Mouse (Mus musculus) frontal cortex, adult (tissue): ENCODE results near the gene Fgd3.

Experiments used
- ATAC-seq: cut with Nextera tagmentation; 2 replicates; pipeline ENCODE4 v1.9.2; 2017; ENCODE audit warnings: mild to moderate bottlenecking, moderate library complexity, mixed read lengths; ENCODE audit not compliant: low TSS enrichment

Gene Fgd3

DNA sequence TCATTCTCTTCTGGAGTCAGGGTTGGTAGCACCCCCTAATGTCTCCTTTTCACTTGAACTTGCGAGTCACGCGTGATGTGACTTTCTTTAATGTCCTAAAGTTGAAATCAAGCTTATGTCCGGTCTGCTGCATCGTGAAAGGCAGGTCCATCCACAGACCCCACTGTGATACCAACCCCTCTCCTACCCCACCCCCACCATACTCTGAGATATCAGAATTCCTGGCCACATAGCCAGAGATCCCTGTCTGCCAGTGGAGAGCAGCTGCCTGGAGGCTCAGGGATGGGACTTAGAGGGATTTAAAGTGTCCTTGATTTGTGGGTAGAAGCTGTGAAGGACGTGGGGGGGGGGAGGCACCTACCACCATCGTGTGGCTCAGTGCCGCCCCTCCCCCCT, 71.6 kb downstream of the Fgd3 start, which contains the start of gene Susd3:
Susd3 (minus strand) TSS at position 240 of the 396 bp plus-strand sequence.
- ATAC-seq, result no peak

DNA sequence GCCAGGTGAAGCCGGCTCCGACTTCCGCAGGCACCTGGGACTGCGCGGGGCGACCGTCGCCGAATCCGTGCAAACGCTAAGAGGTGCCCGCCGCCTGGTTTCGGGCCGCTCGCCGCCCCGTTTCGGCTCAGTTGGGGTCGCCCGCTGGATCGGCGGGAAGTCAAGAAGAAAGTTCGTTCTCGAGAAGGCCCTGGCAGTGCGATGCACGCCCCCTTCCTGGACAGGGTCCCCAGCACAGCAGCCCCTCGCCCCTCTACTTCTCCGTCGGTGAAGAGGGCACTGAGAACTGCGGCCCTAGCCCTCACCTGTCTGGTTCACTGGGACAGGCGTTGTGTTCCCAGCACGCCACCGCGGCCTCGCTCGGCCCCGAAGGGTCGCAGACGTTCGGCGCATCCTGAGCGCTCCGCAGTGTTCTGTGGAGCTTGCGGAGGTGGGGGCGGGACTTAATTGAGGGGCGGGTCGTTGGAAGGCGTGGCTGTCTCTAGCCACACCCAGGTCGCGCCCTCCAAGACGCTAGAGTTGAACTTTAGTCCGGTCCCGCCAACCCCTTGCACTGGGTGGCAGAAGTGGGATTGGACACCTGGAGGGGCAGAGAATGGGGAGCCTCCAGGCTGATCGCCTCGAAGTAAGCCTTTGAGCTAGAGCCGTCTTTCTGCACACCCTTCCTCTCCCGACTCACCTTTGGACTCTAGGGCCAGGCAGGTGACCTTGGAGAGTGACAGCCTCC, 72.2 kb downstream of the Fgd3 start:
- no peak for ATAC-seq

DNA sequence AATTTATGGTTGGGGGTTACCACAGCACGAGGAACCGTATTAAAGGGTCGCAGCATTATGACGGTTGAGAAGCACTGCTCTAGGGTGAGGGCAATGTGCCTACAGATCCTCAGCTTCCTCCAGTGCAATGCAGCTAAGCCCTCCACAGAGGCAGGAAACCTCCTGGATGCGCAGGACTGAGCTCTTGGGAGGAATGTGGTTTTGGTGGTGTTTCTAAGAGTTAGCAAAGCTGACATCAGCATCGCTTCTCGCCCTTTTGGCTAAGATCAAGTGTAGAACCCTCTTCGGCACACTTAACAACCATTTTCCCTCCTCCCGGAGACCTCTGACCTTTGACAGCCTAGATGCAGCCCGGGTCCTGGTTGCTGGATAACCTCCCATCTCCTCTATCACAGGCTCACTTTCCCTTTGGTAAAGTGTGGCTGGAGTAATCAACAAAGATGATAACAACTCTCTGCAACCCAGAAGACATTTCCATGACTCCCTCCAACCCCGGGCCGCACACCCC, 72.8 kb downstream of the Fgd3 start:
- no peak for ATAC-seq

DNA sequence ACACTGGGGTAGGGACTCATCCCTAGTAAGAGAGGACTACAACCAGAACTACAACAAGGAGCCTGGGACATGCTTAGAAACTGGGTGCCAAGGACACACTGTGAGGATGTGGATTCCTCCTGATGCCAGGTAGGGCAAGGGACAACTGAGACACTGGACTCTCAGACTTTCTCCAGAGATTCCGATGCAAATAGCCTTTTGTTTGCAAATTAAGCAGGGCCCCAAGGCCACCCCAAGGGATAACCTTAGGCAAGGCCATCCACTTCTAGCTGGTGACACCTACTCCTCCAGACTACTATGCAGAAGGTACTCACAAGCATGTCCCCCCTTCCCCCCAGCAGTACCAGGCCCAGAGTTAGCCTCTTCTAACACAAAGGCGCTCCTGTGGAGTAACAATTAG, 73.5 kb downstream of the Fgd3 start:
- ATAC-seq, result no peak

DNA sequence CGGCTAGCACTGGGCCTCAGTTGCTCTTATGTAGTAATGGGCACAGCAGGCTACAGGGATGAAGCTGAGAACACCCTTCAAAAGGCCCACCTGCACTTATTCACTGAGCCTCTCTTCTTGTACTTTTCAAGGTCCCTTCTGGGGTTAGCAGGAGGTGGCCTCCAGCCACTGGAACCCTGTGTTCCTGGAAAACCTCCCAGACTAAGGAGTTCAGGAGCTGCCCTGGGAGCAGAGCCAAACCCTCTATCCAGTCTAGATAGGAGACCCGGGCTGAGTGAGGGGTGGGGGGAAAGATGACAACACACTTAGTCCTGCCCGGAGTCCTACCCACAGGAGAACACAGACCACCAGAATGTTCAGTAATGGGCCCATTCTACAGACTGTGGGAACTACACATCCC, 74.1 kb downstream of the Fgd3 start:
- no peak for ATAC-seq

DNA sequence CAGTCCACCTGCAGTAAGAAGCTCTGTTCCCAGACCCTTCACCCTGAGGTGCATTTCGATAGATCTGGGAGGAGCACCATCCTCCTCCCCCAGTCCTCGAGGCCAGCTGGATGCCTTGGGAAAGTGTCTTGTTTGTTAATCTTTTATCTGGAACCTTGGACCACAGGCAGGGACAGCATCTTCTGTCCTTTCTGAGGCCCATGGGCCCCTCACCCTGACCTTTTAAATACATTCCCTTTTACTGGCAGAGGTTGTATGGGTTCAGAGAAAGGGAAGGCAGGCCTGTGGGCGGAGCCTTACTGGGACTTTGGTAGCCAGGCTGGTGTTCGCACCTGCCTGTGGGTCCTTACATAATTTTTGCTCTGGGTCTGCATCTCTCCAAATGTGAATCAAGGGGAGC, 74.9 kb downstream of the Fgd3 start:
- ATAC-seq, result no peak

DNA sequence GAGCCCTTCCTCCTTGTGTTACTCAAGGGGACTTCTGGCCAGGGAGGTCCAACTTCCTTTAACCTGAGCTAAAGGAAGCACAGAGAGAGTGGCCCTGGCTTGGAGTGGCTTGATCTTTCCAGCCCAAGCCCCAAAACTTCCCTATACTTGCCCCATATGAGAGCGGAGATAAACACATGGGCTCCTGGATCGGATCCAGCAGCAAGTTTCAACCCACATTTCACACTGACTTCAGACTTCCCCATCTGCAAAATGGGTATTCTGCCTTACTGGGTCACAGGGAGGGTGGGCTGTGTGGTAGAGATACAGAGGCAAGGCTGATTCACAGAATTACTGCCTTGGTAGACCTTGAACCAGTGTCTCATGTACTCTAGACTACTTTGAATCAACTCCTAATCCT, 76.6 kb downstream of the Fgd3 start:
- ATAC-seq, result no peak

DNA sequence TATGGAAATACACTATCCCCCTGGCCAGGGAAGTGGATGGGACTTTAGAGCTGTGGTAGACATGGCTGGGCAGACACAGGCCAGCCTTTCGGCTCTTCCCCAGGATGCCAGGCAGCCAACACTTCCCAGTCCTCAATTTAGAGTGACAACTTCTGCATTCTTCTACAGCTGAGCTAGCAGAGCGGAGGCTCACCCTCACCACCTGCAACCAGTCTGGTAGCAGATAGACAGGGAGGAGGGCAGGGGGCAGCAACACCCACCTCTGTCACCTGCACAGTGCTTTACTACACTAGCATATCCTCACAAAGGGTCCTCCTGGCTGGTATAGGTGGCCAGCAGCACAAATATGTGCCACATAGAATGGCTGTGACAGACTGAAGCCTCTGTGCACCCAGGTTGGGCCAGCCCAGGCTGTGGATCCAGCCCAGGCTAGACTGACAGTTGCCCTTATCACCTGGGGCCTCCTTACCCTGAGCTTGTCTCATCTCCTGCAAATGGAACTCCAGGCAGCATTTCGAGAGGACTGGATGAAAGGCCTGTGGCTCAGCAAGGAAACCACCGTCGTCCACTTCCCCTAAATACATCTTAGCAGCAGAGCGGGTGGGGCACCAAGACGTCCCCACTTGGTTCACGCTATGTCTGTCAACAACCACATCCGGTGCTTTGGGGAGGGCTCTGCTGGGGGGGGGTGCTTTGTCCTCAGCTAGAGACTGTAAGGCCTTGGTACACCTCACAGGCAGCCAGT, 77.6 kb downstream of the Fgd3 start:
- no peak for ATAC-seq

DNA sequence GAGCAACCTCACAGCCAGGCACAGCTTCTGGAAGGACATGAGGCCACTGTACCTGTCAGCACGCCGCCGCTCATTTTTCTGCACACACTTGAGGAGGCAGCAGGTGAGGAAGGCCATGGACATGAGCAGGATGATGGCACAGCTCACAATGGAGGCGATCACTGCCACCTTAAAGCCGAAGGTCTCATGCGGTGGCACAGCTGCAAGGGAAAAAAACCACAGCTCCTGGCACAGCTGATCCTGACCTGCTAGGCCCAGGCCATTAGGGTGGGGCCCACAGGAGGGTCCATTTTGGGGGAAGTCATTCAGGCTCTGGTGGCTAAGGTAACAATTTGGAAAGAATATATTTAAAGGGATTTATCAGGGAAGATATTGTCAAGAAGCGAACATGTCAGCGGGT, 81.4 kb downstream of the Fgd3 start:
- ATAC-seq, result no peak

DNA sequence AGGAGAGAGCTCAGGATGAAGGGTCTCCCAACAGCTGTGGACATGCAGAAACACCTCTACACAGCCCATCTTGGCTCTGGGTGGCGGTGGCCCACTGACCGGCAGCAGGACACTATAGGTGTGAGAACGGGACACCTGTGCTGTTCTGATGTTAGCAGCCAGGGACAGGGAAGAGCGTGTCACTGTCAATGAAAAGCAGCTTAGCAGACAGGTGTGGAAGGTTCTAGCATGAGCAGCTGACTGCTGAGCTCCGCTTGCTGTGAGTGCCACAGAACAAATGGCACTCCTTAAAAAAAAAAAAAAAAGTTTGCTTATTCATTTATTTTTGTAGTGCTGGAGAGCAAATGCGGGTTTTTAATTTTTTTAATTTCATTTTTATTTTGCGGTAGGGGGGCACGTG, 82.5 kb downstream of the Fgd3 start:
- ATAC-seq, result no peak

DNA sequence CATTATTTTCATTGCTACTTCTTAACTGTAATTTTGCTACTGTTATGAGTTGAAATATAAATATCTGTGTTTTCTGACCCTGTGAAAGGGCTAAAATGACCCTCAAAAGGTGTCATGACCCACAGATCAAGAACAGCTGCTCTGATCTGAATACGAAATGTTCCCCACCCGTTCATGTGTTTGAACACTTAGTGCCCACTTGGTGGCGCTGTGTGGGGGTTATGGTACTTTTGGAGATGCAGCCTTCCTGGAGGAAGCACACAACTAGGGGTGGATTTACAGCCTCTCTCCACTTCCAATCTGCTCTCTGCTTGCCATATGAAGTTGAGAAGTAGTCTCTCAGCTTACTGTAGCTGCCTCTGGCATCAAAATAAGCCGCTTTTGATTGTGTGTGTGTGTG, 85.4 kb downstream of the Fgd3 start:
- ATAC-seq, result no peak

DNA sequence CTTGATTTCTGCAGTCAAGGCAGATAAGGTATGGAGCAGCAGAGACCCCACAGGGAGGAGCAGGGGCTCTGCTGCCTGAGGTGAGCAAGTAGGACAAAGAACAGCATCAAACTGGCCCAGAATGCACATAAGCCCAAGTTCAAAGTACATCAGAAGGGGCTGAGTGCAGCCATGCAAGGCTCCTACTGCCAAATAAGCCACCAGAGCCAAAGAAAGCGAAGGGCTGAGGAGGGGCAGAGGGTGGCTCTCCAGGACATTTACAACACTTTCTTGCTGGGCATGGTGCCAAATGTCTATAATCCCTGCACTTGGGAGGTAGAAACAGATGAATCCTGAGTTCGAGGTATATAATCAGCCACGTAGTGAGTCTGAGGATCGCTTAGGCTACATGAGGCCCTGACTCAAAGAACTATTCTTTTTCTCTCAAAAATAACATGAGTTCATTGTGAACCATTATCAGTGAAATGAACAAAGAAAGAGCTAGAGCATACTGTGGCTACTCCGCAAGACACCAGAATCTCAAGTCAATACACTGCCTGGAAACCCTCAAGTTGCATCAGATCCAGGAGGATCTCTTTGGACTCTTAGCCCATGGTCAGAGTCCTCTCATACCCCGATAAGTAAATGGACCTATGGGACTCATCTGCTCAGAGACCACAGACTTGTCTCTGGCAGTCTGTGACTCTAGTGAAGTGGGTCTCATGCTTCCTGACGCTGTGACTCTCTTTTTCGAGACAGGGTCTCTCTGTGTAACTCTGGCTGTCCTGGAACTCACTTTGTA, 86.1 kb downstream of the Fgd3 start:
- no peak for ATAC-seq

DNA sequence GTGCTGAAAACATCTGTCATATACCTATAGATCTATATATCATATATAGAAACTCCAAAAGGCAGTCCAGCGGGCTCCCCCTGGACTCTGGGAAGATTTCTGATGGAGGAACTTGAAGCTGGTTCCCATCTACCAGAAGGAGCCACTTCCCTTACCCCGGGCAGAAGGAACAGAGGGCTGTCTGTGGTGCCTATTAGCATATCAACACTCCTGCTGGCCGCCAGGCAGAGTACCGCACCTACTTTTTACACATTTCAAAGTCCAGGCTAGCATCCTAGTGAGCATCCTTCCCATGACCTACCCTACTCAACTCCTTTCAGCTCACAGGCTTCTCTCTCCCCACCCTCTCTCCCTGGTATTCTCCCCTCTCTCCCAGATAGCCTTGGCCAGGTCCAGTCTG, 94.5 kb downstream of the Fgd3 start:
- ATAC-seq, result no peak

DNA sequence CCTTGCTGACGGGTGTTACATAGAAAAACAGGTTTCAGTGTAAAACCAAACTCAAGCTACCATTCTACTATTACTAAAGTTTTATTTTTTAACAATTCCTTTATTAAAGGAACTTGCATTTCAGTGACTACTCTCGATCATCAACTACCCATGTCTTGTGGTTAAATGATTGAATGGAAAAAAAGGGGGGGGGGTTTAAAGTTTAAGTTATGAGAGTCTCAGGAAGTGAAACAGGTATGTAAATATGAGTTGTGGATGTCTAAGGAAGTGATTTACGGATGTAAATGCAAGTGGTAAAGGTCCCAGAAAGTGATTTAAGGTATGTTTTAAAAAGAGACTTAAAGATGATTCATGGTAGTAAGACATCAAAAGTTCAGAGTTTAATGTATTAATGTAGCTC, 95.0 kb downstream of the Fgd3 start:
- no peak for ATAC-seq

DNA sequence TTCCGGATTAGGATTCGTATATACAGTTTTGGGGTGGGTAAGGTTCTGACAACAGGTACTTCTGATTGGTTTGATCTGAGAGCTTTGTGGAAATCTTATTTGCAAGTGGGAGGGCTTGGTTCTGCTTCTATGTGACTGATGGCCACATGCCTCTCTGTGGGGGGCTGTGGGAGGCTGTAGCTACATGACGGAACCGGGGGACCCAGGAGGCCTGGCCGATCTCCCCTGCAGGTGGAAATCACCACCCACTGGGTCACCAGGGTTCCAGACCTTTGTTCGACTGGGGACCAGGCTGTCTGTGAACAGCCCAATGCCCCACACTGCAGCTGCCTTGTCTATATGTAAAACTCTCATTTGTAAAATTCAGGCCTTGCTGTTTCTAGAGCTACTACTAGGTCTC, 95.4 kb downstream of the Fgd3 start:
- ATAC-seq, result no peak

DNA sequence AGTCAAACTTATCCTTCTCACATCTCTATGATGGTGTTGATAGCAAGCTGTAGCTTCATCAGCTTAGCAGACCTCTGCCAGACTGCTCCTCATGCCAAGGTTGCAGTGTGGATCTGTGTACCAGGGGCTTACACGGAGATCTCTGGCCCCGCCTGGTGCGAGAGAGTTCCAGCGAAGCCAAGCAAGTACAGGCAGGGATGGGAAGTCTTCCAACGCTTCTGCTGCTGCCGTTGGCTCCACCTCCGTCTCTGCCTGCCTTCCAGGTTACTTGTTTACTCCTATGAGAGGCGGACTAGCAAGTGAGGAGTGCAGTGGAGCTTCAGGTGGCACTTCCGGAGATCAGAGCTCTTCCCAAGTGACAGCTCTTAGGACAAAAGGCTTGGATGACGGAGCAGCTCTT, 95.8 kb downstream of the Fgd3 start:
- ATAC-seq, result peak; percentile 64

DNA sequence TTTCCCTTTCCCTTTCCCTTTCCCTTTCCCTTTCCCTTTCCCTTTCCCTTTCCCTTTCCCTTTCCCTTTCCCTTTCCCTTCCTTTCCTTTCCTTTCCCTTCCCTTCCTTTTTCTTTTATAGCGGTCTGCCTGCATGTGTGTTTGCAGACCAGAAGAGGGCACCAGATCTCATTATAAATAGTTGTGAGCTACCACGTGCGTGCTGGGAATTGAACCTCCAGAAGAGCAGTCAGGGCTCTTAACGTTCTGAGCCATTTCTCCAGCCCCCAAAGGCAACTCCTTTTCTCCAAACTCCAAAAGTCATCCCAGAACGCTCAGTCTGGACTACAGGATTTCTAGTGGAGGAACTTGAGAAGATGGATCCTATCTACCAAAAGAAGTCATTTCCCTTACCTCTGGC, 99.2 kb downstream of the Fgd3 start:
- no peak for ATAC-seq

DNA sequence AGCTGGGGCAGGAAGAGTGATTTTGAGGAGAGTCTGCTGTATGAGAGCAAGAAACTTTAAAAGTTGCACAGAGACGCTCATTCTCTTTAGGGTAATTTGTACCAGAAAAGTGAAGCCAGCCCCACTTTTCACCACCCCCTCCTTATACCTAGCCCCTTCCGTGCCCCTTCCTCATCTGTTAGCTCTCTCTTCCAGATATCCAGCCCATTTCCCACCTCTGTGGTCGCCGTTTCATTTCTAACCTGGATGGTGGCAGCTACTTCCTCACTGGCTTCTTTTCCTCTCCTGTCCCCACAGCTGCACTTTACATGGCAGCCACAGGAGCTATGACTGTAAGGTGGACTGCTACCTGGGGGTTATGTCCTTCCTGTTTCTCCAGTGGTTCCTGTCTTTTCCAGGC, 100.7 kb downstream of the Fgd3 start:
- no peak for ATAC-seq

DNA sequence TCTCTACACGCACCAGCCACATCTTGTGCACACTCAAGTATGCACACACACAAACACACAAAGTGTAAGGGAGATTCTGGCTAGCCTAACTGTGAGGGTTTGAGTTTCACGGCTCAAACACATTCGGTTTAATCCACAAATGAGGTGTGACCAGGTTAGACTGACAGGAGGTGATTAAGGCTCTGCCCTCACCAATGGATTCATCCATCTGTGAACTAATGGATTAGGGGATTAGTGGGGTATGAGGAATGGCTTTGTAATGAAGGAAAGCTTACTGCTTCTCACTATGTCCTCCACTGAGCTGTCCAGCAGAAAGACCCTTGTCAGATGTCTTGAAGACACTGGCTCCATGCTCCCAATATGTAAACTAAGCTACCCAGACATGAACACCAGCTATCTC, 101.5 kb downstream of the Fgd3 start:
- no peak for ATAC-seq

DNA sequence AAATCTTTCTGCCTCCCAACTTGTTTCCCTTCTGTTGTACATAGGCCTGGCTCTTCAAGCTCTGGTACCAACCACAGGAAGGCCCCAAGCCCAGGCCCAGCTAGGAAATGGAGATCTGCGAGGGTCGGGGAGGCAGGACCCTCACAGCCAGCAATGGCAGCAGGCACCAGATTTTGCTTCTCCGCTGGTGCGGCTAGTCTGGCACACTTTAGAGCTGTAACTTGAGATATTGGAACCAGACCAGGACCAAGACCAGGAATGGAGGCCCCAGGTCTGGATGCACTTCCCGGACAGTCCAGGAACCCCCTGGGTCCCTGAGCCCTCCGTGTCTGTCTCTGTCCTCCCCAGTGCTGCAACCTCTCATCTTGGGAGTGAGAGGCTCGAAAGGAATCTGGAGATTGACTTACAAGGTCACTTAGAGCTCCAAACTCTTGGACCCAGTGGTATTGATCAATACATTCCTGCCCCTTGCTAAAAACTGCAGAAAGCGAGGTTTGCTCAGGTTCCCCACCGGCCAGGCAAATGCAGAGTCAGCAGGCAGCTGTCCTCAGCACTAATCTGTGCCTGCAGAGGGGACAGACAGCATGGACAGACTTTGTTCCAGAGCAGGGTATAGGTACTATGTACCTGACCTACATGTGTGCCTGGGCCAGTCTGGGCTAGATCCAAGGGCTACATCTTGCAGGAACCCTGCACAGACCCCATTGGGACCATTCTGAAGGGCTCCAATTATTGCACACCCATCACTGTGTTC, 103.1 kb downstream of the Fgd3 start:
- no peak for ATAC-seq

DNA sequence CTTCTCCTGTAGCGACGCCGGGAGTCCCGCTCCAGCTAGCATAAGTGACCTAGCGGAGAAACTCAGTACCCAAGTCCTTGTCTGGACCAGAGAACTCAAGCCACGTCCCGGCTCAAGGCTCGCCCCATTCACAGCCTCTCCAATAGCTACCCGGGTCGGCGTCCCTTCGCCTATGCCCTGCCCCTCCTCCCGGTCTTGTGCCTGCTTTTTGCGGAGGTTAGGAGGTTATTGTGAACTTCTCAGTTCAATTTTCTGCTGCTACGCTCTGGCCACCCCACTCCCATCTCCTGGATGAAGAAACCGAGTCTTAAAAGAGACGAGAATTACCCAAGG, 103.9 kb downstream of the Fgd3 start:
- ATAC-seq, result no peak
